13 mouse cellular contexts compared by ENCODE assay signal in the genomic region with DNA sequence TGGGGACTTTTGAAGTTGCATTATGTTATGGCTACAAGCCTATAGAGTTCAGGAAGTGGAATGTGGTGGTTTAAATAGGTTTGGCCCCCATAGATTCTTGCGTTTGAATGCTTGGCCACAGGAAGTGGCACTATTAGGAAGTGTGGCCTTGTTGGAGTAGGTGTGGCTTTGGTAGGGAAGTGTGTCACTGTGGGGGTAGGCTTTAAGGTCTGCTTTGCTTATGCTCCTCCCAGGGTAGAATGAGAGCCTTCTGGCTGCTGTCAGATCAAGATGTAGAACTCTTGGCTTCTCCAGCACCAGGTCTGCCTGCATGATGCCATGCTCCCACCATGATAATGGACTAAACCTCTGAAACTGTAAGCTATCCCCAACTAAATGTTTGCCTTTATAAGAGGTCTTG.
"Had no signal": no experiment of that assay in that cellular context is flagged by ENCODE, and none has a peak within 500 bp of the region (broad histone marks: within the 10 kb centered on the region; RNA-seq: fewer than 3 reads in every experiment).

No protein-coding gene starts in this region.

- H3K4me1 ChIP-seq: limb, embryonic 10.5 days; liver, embryonic 12.5 days; midbrain, embryonic 12.5 days had no signal

- DNase-seq: kidney, adult 9 months; kidney, postnatal 14 days; lung, embryonic 14.5 days; lung, postnatal 10 days; lung, postnatal 4 days; right cerebral cortex, postnatal 14 days; thymus, adult 18-20 months; thymus, postnatal 25 days had no signal

- ATAC-seq: liver, embryonic 12.5 days; midbrain, embryonic 16.5 days had no signal

- H3K4me3 ChIP-seq: limb, embryonic 10.5 days; liver, embryonic 12.5 days; midbrain, embryonic 12.5 days had no signal

- H3K27ac ChIP-seq: limb, embryonic 10.5 days; liver, embryonic 12.5 days; midbrain, embryonic 12.5 days; stomach, postnatal 0 days had no signal
